Mouse (Mus musculus) hindbrain, embryonic 16.5 days (tissue): ENCODE measurements around the gene Olig3. TPM values are rescaled to one million over a fixed set of nuclear protein-coding genes. Genes with fewer than 3 reads are reported as not detected.

ENCODE experiments used
- ATAC-seq: fragments of 200-750 bp; cut with Nextera tagmentation; 2 replicates; pipeline ENCODE4 v1.8.0; 2017; ENCODE audit warnings: moderate TSS enrichment, moderate library complexity
- H3K27ac ChIP-seq: fragments of 300-500 bp; sonication (generic); 2 replicates; pipeline ENCODE4 v1.5.1; 2014; ENCODE audit warnings: low read depth, mild to moderate bottlenecking, control low read depth, low read length, moderate library complexity
- H3K27me3 ChIP-seq: fragments of 300-500 bp; sonication (generic); replicated peaks from 2 replicates; pipeline ENCODE4 v1.6.1; 2014; ENCODE audit warnings: low read length; ENCODE audit not compliant: control insufficient read depth, insufficient read depth
- H3K36me3 ChIP-seq: fragments of 300-500 bp; sonication (generic); 2 replicates; pipeline ENCODE4 v1.6.1; 2014; ENCODE audit warnings: mild to moderate bottlenecking, low read length, moderate library complexity, mixed read lengths; ENCODE audit not compliant: control insufficient read depth, insufficient read depth
- H3K4me1 ChIP-seq: fragments of 300-500 bp; sonication (generic); 2 replicates; pipeline ENCODE4 v1.6.1; 2014; ENCODE audit warnings: low read depth, low read length; ENCODE audit not compliant: control insufficient read depth, insufficient read depth
- H3K4me2 ChIP-seq: fragments of 300-500 bp; sonication (generic); 2 replicates; pipeline ENCODE4 v1.6.1; 2014; ENCODE audit warnings: mild to moderate bottlenecking, low read length, control low read depth, moderate library complexity
- H3K4me3 ChIP-seq: fragments of 300-500 bp; sonication (generic); 2 replicates; pipeline ENCODE4 v1.5.1; 2014; ENCODE audit warnings: mild to moderate bottlenecking, low read length, control low read depth, moderate library complexity
- H3K9ac ChIP-seq: fragments of 300-500 bp; sonication (generic); 2 replicates; pipeline ENCODE4 v1.6.1; 2014; ENCODE audit warnings: low read depth, mild to moderate bottlenecking, control low read depth, low read length, moderate library complexity
- H3K9me3 ChIP-seq: fragments of 300-500 bp; sonication (generic); 2 replicates; pipeline ENCODE4 v1.6.1; 2014; ENCODE audit warnings: mild to moderate bottlenecking, low read length, moderate library complexity; ENCODE audit not compliant: control insufficient read depth
- WGBS: fragments of 180-500 bp; shearing (Covaris S2); extraction: QIAGEN DNeasy Blood & Tissue Kit; methylation state at CpG from one replicate; pipeline ENCODE4 v1.1.7; 2014; 5-methylcytosine and 5-hydroxymethylcytosine counted together
- polyA plus RNA-seq: library from polyadenylated mRNA; unstranded; fragments of >200 nt; fragmentation: Nextera tagmentation; extraction: Ambion mirVana; gene quantifications from 2 replicates; pipeline ENCODE4 v1.2.1, GENCODE M21; 2015

The Olig3 gene
- polyA plus RNA-seq, 1 experiment from 2014 or later = 5.0 TPM

DNA sequence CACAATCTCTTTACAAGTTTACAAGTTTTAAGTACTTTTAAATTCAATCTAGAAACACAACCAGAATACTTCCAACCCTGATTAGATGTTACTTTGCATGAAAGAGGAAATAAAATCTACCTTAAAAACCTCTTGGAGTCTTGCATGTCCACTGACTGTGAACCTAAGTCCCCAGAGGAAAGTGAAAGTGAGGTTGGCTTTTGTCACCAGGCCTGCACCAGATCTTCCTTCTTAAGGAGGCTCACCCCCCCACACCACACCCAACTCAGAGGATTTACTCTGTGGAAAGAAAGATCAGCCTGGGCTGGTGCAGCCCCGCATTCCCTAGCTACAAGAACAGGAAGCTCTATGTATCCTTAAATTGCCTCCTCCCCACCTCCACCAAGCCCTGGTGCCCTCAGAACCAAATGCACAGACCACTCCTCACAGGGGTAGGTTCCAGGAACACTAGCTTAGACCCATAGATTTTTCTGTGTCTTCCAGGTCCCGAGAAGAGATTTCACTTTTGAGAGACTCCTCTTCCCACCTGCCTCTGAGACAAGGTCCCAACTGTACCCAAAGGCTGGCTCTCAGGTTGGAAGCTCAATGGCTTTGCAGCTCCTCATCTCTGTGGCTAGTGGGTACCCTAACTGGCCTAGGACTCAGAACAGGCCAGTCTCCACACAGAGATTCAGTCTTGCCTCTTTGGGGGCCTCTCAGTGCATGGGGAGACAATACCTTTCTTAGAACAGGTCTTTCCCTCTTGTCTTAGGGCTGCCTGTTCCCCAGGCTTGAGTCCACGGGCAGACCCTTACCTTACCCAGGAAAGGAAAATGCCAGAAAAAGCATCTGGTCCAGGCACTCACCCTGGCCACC, 4.3 kb downstream of the Olig3 start:
- Histone ChIP-seq H3K36me3 (no peaks in the 10 kb centered on the region), H3K9me3 (no peaks in the 10 kb centered on the region), H3K27ac (no peak overlapping the region), H3K9ac (no peak overlapping the region), H3K4me1 (peaks cover 3% of the 10 kb centered on the region), H3K27me3 (peaks cover 50% of the 10 kb centered on the region), H3K4me2 (no peak overlapping the region), H3K4me3 (no peak overlapping the region)
- 31% methylated on average over 3 of the region's 3 CpGs for WGBS
- no peak for ATAC-seq

DNA sequence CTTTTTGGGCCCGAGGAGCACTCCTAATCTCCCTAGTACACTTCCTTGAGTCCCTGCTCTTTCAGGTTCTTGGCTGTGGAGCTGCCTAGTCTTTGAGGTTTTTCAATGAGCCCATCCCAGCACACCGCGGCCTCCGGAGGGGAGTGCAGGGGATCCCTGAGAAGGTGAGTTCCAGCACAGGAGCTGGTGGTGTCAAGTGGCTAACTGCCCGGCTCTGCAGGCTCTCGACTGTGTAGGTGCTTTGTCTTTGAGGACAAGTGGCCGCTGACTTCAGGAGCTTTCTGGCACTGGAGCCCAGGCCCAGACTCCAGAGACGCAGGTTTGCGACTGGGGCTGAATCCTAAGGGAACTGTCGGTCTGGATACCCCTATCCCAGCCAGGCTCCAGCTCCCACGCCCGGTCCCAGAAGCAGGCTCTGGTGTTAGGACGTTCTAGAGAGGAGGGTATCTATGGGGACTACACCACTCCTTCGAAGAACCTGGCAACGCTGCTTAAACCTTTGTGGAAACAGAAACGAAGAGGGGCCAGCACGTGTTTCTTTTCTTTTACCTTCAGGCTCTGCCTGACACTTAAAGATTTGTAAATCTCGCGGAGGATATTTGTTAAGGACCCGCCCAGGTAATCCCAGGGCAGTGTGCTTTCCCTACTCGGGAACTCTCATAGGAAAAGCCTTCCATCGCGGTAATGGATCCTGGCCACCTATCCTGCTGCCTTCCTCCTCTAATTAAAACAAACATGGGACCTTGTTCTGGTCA, 5.4 kb downstream of the Olig3 start:
- Histone ChIP-seq H3K4me2 (no peak overlapping the region), H3K4me1 (peaks cover 3% of the 10 kb centered on the region), H3K27me3 (peaks cover 50% of the 10 kb centered on the region), H3K4me3 (no peak overlapping the region), H3K9ac (no peak overlapping the region), H3K27ac (no peak overlapping the region), H3K36me3 (no peaks in the 10 kb centered on the region), H3K9me3 (no peaks in the 10 kb centered on the region)
- WGBS = 9% methylated on average over 23 of the region's 23 CpGs
- no peak for ATAC-seq

DNA sequence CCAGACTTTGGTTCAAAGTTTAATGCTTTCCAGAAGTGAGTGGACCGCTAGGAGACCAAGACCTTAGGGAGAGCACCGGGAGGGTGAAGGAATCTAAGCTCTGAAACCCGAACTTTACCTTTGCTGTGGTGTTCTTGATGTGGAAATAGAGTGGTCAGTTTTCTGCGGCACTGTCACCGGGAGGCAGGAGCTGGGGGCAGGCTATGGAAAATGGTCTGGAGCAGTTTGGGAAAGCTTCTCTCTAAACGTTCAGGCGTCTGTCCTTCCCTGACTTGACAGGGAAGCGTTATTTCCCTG, 5.9 kb downstream of the Olig3 start:
- peaks cover 3% of the 10 kb centered on the region; the same call in 1 of the 2 replicates for H3K4me1 ChIP-seq
- peaks cover 46% of the 10 kb centered on the region for H3K27me3 ChIP-seq
- no peak overlapping the region for H3K4me2 ChIP-seq
- H3K9ac ChIP-seq = no peak overlapping the region
- no peak for ATAC-seq
- WGBS = 5% methylated on average over 8 of the region's 8 CpGs
- H3K9me3 ChIP-seq = no peaks in the 10 kb centered on the region
- no peak overlapping the region for H3K27ac ChIP-seq
- H3K4me3 ChIP-seq = no peak overlapping the region
- H3K36me3 ChIP-seq = no peaks in the 10 kb centered on the region

DNA sequence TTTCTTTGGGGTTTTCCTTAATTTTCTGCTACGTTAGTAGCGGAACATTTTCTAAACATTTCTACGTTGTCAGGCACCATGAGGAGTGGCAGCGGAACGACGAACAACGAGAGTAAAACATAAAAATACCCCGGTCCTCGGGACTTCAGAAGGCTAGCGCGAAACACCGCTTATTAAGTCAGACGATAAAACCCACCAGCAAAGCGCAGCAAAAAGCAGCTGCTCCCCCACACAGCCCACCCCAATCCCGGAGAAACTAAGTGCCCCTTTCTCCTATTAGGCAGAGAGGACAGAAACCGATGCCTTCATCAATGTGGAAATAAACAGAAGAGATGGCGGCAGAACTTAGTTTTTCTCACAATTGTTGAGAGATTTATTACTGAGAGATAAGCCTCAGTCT, 6.5 kb downstream of the Olig3 start:
- H3K36me3 ChIP-seq = no peaks in the 10 kb centered on the region
- no peak for ATAC-seq
- no peaks in the 10 kb centered on the region for H3K9me3 ChIP-seq
- no peak overlapping the region for H3K4me3 ChIP-seq
- no peaks in the 10 kb centered on the region for H3K4me1 ChIP-seq
- peak overlapping the region; percentile 16 for H3K4me2 ChIP-seq
- WGBS = 2% methylated on average over 17 of the region's 17 CpGs
- no peak overlapping the region for H3K9ac ChIP-seq
- no peak overlapping the region for H3K27ac ChIP-seq
- peaks cover 41% of the 10 kb centered on the region for H3K27me3 ChIP-seq

DNA sequence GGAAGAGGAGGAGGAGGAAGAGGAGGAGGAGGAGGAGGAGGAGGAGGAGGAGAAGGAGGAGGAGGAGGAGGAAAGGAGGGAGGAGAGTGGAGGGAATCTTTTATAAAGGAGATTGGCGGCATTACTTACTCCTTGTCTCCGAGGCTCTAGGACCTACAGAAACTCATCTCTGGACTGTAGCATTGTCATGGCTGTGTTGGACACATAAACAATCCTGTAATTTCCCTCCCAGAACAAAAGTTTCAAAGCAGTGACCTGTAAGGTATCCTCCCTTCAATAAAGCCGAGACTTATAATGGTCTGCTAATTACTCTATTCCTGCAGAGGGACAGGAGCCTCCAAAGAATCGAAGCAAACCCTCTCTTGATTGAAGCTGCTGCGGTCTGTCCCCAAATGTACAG, 7.0 kb downstream of the Olig3 start:
- 11% methylated on average over 5 of the region's 5 CpGs for WGBS
- H3K27me3 ChIP-seq = peaks cover 38% of the 10 kb centered on the region
- no peak overlapping the region for H3K27ac ChIP-seq
- H3K9ac ChIP-seq = no peak overlapping the region
- no peak overlapping the region; the same call in 1 of the 2 replicates for H3K4me2 ChIP-seq
- no peak overlapping the region for H3K4me3 ChIP-seq
- ATAC-seq = no peak
- no peaks in the 10 kb centered on the region for H3K36me3 ChIP-seq
- H3K9me3 ChIP-seq = no peaks in the 10 kb centered on the region
- H3K4me1 ChIP-seq = no peaks in the 10 kb centered on the region

DNA sequence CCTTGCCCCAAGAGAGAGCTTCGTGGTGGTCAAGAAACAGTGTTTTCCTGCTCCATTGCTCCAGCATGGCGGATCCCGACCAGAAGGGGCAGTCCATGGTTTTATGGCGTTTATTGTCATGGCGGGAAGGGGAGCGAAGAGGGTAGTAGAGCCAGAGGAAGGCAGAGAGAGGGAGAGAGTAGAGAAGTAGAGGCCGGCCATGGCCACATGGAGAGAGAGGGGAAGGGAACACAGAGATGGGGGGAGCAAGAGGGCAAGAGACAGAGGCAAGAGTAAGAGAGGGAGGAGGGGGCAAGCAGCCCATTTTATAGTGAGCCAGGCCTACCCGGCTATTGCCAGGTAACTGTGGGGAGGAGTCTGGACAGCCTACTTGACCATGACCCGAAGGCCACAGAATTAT, 12.8 kb downstream of the Olig3 start:
- no peak overlapping the region for H3K9ac ChIP-seq
- H3K36me3 ChIP-seq = no peaks in the 10 kb centered on the region
- no peaks in the 10 kb centered on the region for H3K9me3 ChIP-seq
- peaks cover 3% of the 10 kb centered on the region; the same call in 1 of the 2 replicates for H3K4me1 ChIP-seq
- H3K27me3 ChIP-seq = peaks cover 15% of the 10 kb centered on the region
- no peak overlapping the region for H3K4me3 ChIP-seq
- 91% methylated on average over 9 of the region's 9 CpGs for WGBS
- ATAC-seq = no peak
- H3K27ac ChIP-seq = no peak overlapping the region
- H3K4me2 ChIP-seq = no peak overlapping the region

DNA sequence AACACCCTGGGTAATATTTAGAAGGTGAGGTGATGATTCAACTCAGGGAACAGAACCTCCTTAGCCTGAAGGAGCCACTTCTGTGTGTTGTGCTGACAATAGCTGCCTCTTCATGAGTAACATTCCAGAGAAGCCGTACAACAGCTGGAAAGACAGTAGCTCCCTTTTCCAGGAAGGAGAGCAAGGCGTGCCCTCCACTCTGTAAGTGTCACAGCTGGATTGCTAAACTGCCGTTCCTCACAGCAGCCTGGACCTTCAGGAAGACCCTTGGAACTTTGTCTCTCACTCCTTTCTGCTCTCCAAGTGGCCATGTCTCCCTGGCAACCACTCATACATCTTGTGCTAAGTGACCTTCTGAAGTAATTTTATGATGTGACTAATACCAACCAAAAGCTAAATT, 13.8 kb downstream of the Olig3 start:
- Histone ChIP-seq H3K27me3 (peaks cover 12% of the 10 kb centered on the region), H3K4me1 (peaks cover 4% of the 10 kb centered on the region; the same call in 1 of the 2 replicates), H3K9me3 (no peaks in the 10 kb centered on the region), H3K4me3 (no peak overlapping the region), H3K4me2 (no peak overlapping the region), H3K36me3 (no peaks in the 10 kb centered on the region), H3K9ac (no peak overlapping the region), H3K27ac (no peak overlapping the region)
- ATAC-seq = no peak
- 64% methylated on average over 3 of the region's 3 CpGs for WGBS

DNA sequence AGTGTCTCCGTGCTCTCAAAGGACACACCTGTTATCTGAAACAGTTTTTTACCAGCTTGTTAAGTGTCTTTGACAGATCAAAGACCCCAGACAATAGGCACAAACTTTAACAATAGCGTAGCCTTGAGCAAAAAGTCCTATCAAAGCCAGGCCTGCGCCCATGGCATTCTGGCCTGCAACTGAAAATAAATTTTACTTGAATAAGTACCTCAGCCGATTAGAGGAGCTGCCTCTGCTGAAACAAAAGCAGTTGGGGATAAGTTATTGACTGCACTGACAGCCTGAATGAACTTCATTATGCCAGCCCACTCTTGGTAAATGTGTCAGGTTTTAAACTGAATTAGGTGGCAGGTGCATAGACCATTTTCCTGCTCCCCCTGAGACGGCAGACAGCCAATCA, 15.9 kb downstream of the Olig3 start:
- no peak for ATAC-seq
- H3K27me3 ChIP-seq = peaks cover 6% of the 10 kb centered on the region
- H3K4me3 ChIP-seq = no peak overlapping the region
- 30% methylated on average over 5 of the region's 5 CpGs for WGBS
- H3K4me2 ChIP-seq = no peak overlapping the region
- no peaks in the 10 kb centered on the region for H3K9me3 ChIP-seq
- no peak overlapping the region for H3K27ac ChIP-seq
- H3K9ac ChIP-seq = no peak overlapping the region
- no peaks in the 10 kb centered on the region for H3K36me3 ChIP-seq
- peaks cover 4% of the 10 kb centered on the region; the same call in 1 of the 2 replicates for H3K4me1 ChIP-seq

DNA sequence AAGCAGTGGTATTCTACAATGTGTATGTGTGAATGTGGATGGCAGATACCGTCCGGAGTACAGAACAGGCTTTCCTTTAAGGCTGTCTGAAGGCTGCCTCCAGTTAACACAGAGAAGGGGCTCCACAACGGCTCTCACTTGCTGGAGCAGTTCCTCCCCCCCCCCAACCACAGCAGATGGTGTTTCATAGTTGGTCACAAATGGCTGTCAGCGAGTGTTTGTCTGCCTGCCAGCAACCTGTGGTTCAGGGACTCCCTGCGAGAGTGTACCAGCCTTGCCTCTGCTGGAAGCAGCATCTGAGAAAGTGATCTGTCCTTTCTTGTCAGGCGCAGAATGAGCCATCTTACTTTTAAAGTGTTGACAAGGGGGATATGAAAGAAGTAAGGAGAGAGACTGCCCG, 17.5 kb downstream of the Olig3 start:
- H3K27ac ChIP-seq = no peak overlapping the region
- H3K27me3 ChIP-seq = peaks cover 6% of the 10 kb centered on the region; the same call in 1 of the 2 replicates
- no peaks in the 10 kb centered on the region for H3K9me3 ChIP-seq
- H3K36me3 ChIP-seq = no peaks in the 10 kb centered on the region
- WGBS = 26% methylated on average over 7 of the region's 7 CpGs
- H3K4me2 ChIP-seq = no peak overlapping the region
- ATAC-seq = peak; percentile 88
- no peak overlapping the region for H3K4me3 ChIP-seq
- no peak overlapping the region for H3K9ac ChIP-seq
- peaks cover 4% of the 10 kb centered on the region; the same call in 1 of the 2 replicates for H3K4me1 ChIP-seq
